Mouse (Mus musculus) fat pad, adult 2 months (tissue): Measurements from ENCODE around the gene Arxes2.
"Not testable (repeated sequence)": the region's sequence is repeated elsewhere in the genome, so short reads cannot be mapped to it uniquely, and the experiment has no call there.

Experiments used
- DNase-seq: peaks from one replicate; pipeline ENCODE4 v3.0.0-alpha.2; 2011; ENCODE audit warnings: low read depth, low spot score; ENCODE audit errors: extremely low read depth

The Arxes2 gene

DNA sequence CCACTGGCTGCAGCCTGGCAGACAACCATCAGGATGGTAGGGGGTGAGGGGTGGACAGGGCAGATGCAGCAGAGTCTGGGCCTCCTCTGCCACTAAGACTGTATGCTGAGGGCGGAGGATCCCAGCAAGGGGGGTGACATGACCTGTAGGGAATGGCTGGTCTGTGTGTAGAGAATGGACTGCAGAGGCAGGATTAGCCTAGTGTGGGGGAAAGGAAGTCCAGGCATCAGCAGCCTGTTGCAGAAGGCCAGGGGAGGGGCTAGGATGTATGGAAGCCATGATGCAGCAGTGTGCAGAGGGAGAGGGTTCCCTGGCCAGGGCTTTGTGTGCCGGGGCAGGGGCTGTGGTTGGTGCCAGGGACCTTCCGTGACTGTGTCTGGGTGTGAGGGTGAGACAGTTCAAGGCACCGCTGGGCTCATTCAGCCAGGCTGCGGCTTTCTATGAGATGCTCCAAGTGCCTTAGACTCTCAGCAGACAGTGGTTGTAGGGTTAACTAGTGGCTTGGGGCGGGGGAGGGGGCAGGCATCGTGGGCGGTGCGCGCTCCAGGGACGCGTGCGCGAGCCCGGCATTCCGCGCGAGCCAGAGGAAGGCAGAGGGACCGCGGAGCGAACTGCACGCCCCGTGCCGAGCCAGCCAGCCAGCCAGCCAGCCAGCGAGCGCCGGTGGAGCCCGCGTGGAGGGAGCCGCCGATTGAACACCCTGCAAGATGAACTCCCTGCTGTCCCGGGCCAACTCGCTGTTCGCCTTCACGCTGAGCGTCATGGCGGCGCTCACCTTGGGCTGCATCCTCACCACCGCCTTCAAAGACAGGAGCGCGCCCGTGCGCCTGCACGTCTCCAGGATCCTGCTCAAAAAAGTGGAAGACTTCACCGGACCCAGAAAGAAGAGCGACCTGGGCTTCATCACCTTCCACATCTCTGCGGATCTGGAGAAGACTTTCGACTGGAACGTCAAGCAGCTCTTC is 39.5 kb downstream of the Arxes2 start, which contains the start of gene Arxes1:
TSS of gene Arxes1 (plus strand) at position 569 of the 965 bp plus-strand sequence.
- not testable (repeated sequence) for DNase-seq

DNA sequence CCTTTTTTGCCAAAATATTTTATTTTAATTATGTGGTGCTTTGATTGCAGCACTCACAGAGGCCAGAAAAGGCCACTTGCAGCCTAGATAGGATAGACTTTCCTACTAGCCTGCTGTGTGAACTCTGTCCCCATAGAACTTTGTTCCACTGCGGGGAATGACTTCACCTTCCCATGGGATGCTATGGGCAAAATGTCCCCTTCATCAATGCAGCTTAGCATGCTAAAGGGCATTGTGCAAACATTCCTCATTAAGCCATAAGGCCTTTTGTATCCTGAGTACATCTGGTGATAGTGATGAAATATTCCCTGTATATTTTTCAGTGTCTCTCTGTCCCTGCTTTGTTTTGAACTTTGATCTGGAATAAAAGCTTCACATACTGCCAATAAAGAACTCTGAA is 50.1 kb downstream of the Arxes2 start:
- DNase-seq: no peak
